Mouse (Mus musculus) adrenal gland, postnatal 4 days (tissue): ENCODE data around the gene Sfn. TPM values are rescaled to one million over a fixed set of nuclear protein-coding genes. Genes with fewer than 3 reads are reported as not detected.
"Not testable (repeated sequence)": the region's sequence is repeated elsewhere in the genome, so short reads cannot be mapped to it uniquely, and the experiment has no call there.

Experiments
- DNase-seq, 2 experiments: peaks; one replicate each; pipeline ENCODE4 v3.0.0; 2021 to 2022; ENCODE audit warnings: low spot score in 2 of 2, mixed read lengths in 2 of 2
- long read RNA-seq, 2 experiments: library from polyadenylated mRNA; stranded (forward); transcript quantifications; one replicate each; pipeline ENCODE4 v2.0.0; 2021
- total RNA-seq, 2 experiments: library from RNA; stranded (reverse); gene quantifications; 2 replicates each; pipeline ENCODE4 v1.2.3; 2021

Gene Sfn
- 1 to 10 TPM; 3.7 to 4.3 TPM for total RNA-seq
- long read RNA-seq, experiment 1, partial matches to known transcripts: 0 of 1 reads
- long read RNA-seq, experiment 1, other reads (novel, unspliced or antisense): 0 of 1 reads
- long read RNA-seq, experiment 2, transcript Sfn-201 (1 exons, 1,613 nt): major isoform, 7 of 7 reads
- long read RNA-seq, experiment 2, partial matches to known transcripts: 0 of 7 reads
- long read RNA-seq, experiment 2, other reads (novel, unspliced or antisense): 0 of 7 reads

GRCm38 (mm10) chr4:133601721-133602218 is at the start of gene Sfn:
Gene Sfn, minus strand, starts transcription at chr4:133602168.
- no peak for DNase-seq

GRCm38 (mm10) chr4:133651445-133651844 is 49.5 kb upstream of the Sfn start:
- no peak for DNase-seq

- DNase-seq: peak in 1 of 2 experiments; percentile 63
Observed at GRCm38 (mm10) chr4:133649989-133650699, 48.2 kb upstream of the Sfn start, which contains the start of gene Zdhhc18. Gene Zdhhc18, minus strand, starts transcription at chr4:133650154.

- DNase-seq: not testable (repeated sequence)
Observed at GRCm38 (mm10) chr4:133649464-133649863, 47.5 kb upstream of the Sfn start.

GRCm38 (mm10) chr4:133645680-133646079 is 43.7 kb upstream of the Sfn start:
- no peak for DNase-seq

GRCm38 (mm10) chr4:133645195-133645594 is 43.2 kb upstream of the Sfn start:
- DNase-seq: no peak

- no peak for DNase-seq
Observed at GRCm38 (mm10) chr4:133634043-133634410, 32.1 kb upstream of the Sfn start.

- peak; percentile 84 to 89 for DNase-seq
Observed at GRCm38 (mm10) chr4:133633332-133634042, 31.5 kb upstream of the Sfn start.

- no peak for DNase-seq
Observed at GRCm38 (mm10) chr4:133632483-133633327, 30.7 kb upstream of the Sfn start.

- DNase-seq: no peak
Observed at GRCm38 (mm10) chr4:133631769-133632411, 29.9 kb upstream of the Sfn start.

GRCm38 (mm10) chr4:133631071-133631768 is 29.3 kb upstream of the Sfn start:
- DNase-seq: no peak

- no peak for DNase-seq
Observed at GRCm38 (mm10) chr4:133630326-133630920, 28.5 kb upstream of the Sfn start.

GRCm38 (mm10) chr4:133629191-133629590 is 27.2 kb upstream of the Sfn start:
- no peak for DNase-seq

GRCm38 (mm10) chr4:133628517-133628916 is 26.5 kb upstream of the Sfn start:
- DNase-seq: no peak

- no peak for DNase-seq
Observed at GRCm38 (mm10) chr4:133627039-133627438, 25.1 kb upstream of the Sfn start.

- no peak for DNase-seq
Observed at GRCm38 (mm10) chr4:133626621-133627020, 24.7 kb upstream of the Sfn start.

GRCm38 (mm10) chr4:133626221-133626620 is 24.3 kb upstream of the Sfn start:
- no peak for DNase-seq

- no peak for DNase-seq
Observed at GRCm38 (mm10) chr4:133625621-133626071, 23.7 kb upstream of the Sfn start.

GRCm38 (mm10) chr4:133624830-133625229 is 22.9 kb upstream of the Sfn start:
- DNase-seq: no peak
